Mouse (Mus musculus): ENCODE data around the gene A630010A05Rik.
"Not testable (repeated sequence)": the region's sequence is repeated elsewhere in the genome, so short reads cannot be mapped to it uniquely, and the experiment has no call there.

A630010A05Rik gene

GRCm38 (mm10) chr16:14562017-14562416, at the start of gene A630010A05Rik:
Gene A630010A05Rik (plus strand): TSS chr16:14562317.
- in situ Hi-C loops (cut with MseI, MboI): no loop called here

GRCm38 (mm10) chr16:14535766-14536165, 26.4 kb upstream of the A630010A05Rik start:
- in situ Hi-C loops (cut with MseI, MboI): no loop called here

- in situ Hi-C loops (cut with MseI, MboI): not testable (repeated sequence)
These were observed 4.9 kb upstream of the A630010A05Rik start for GRCm38 (mm10) chr16:14557191-14557590.

All from mouse trophoblast stem cell (cell line).